ENCODE assay signal across 17 mouse cellular contexts in the genomic region with DNA sequence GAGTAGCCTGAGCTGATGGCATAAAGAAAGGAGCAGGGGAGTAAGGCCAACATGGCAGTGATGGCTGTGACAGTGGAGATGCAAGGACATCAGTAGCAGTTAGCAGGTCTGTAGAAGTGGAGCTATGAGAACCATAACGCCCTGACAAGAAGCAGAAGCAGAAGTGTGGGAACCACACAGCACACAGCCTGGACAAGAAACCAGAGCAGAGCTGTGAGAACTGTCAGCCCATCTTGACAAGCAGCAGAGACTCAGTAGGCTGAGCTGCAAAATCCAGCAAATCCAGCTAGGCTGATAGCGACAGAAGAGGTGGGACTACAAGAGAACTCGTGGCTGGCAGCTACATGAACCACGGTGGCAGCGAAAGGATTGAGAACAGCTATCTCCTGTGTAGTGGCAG. TPM values are rescaled to one million over a fixed set of nuclear protein-coding genes. Genes with fewer than 3 reads are reported as not detected.
DNase-seq lines count a peak whose midpoint lies in the region; ATAC-seq lines count a peak whose summit lies in the region.
"Had no signal": no experiment of that assay in that cellular context is flagged by ENCODE, and none has a peak within 500 bp of the region (broad histone marks: within the 10 kb centered on the region; RNA-seq: fewer than 3 reads in every experiment).

No protein-coding gene starts in this region.

- WGBS in heart, embryonic 12.5 days, result 12% methylated on average over 5 of the region's 5 CpGs
- WGBS in kidney, embryonic 16.5 days, result 75% methylated on average over 5 of the region's 5 CpGs
- WGBS in hindbrain, embryonic 13.5 days, result 84% methylated on average over 5 of the region's 5 CpGs

- DNase-seq in heart, adult 9 months (ENCODE audit: low spot score in 2 of 2), result no peak
- DNase-seq in kidney, adult 9 months, result no peak
- DNase-seq: adrenal gland, postnatal 25 days; cerebellum, adult 18-20 months; cerebellum, postnatal 36 days; gastrocnemius, postnatal 14 days; kidney, adult 11 months; lung, postnatal 14 days had no signal

- no peaks in the 10 kb centered on the region for H3K9me3 ChIP-seq in heart, embryonic 12.5 days (replicated peaks)
- no peaks in the 10 kb centered on the region for H3K9me3 ChIP-seq in kidney, embryonic 16.5 days (ENCODE audit: low read length)
- no peaks in the 10 kb centered on the region for H3K9me3 ChIP-seq in hindbrain, embryonic 13.5 days
- H3K9me3 ChIP-seq: embryonic facial prominence, embryonic 13.5 days; hindbrain, embryonic 12.5 days; midbrain, embryonic 10.5 days; neural tube, embryonic 12.5 days had no signal

- no peak overlapping the region for H3K9ac ChIP-seq in heart, embryonic 12.5 days
- no peak overlapping the region for H3K9ac ChIP-seq in kidney, embryonic 16.5 days (replicated peaks; ENCODE audit: low read length)
- H3K9ac ChIP-seq in hindbrain, embryonic 13.5 days, result no peak overlapping the region
- H3K9ac ChIP-seq: embryonic facial prominence, embryonic 13.5 days; hindbrain, embryonic 12.5 days; neural tube, embryonic 12.5 days had no signal

- H3K4me2 ChIP-seq in heart, embryonic 12.5 days, result no peak overlapping the region
- no peak overlapping the region for H3K4me2 ChIP-seq in kidney, embryonic 16.5 days (replicated peaks; ENCODE audit: low read depth, low read length)
- no peak overlapping the region for H3K4me2 ChIP-seq in hindbrain, embryonic 13.5 days
- H3K4me2 ChIP-seq: embryonic facial prominence, embryonic 13.5 days; hindbrain, embryonic 12.5 days; neural tube, embryonic 12.5 days had no signal

- H3K4me1 ChIP-seq in heart, embryonic 12.5 days (replicated peaks), result peaks cover 21% of the 10 kb centered on the region
- peaks cover 27% of the 10 kb centered on the region; the same call in 1 of the 2 replicates for H3K4me1 ChIP-seq in kidney, embryonic 16.5 days (ENCODE audit: insufficient read depth, low read length)
- no peaks in the 10 kb centered on the region; the same call in 1 of the 2 replicates for H3K4me1 ChIP-seq in hindbrain, embryonic 13.5 days (replicated peaks)
- H3K4me1 ChIP-seq: embryonic facial prominence, embryonic 13.5 days; hindbrain, embryonic 12.5 days; neural tube, embryonic 12.5 days had no signal

- peak overlapping the region; percentile 57 for H3K27ac ChIP-seq in heart, embryonic 12.5 days (ENCODE audit: poor library complexity, severe bottlenecking)
- peak overlapping the region; percentile 13 for H3K27ac ChIP-seq in kidney, embryonic 16.5 days (ENCODE audit: low read length)
- no peak overlapping the region for H3K27ac ChIP-seq in hindbrain, embryonic 13.5 days
- H3K27ac ChIP-seq: embryonic facial prominence, embryonic 13.5 days; hindbrain, embryonic 12.5 days; neural tube, embryonic 12.5 days had no signal

- no peaks in the 10 kb centered on the region for H3K36me3 ChIP-seq in heart, embryonic 12.5 days
- no peaks in the 10 kb centered on the region for H3K36me3 ChIP-seq in kidney, embryonic 16.5 days (ENCODE audit: insufficient read depth, low read length)
- H3K36me3 ChIP-seq in hindbrain, embryonic 13.5 days, result no peaks in the 10 kb centered on the region
- H3K36me3 ChIP-seq: embryonic facial prominence, embryonic 13.5 days; hindbrain, embryonic 12.5 days; midbrain, embryonic 10.5 days; neural tube, embryonic 12.5 days had no signal

- H3K27me3 ChIP-seq in heart, embryonic 12.5 days (replicated peaks), result no peaks in the 10 kb centered on the region
- no peaks in the 10 kb centered on the region for H3K27me3 ChIP-seq in kidney, embryonic 16.5 days (ENCODE audit: insufficient read depth, low read length)
- H3K27me3 ChIP-seq in hindbrain, embryonic 13.5 days, result no peaks in the 10 kb centered on the region
- H3K27me3 ChIP-seq: embryonic facial prominence, embryonic 13.5 days; hindbrain, embryonic 12.5 days; neural tube, embryonic 12.5 days had no signal

- no peak overlapping the region for H3K4me3 ChIP-seq in heart, embryonic 12.5 days
- no peak overlapping the region for H3K4me3 ChIP-seq in kidney, embryonic 16.5 days (ENCODE audit: low read length)
- H3K4me3 ChIP-seq in hindbrain, embryonic 13.5 days, result no peak overlapping the region
- H3K4me3 ChIP-seq: embryonic facial prominence, embryonic 13.5 days; hindbrain, embryonic 12.5 days; midbrain, embryonic 10.5 days; neural tube, embryonic 12.5 days had no signal

- no peak for ATAC-seq in heart, embryonic 12.5 days (ENCODE audit: insufficient number of reproducible peaks, low FRiP score)
- no peak for ATAC-seq in kidney, embryonic 16.5 days (ENCODE audit: low FRiP score, low TSS enrichment)
- peak; percentile 46 for ATAC-seq in granulocyte monocyte progenitor cell, adult 5-6 weeks (replicated peaks; ENCODE audit: poor library complexity, severe bottlenecking)
- peak; percentile 64 for ATAC-seq in megakaryocyte, adult 5-6 weeks (ENCODE audit: poor library complexity, severe bottlenecking)
- ATAC-seq in hindbrain, embryonic 13.5 days (ENCODE audit: low FRiP score), result no peak

RNA-seq across cellular contexts. Expression of gene Tns3, which starts 52.5 kb away (rescaled TPM):
- 16.7 and 17.6 TPM in 2 replicates for polyA plus RNA-seq in heart, embryonic 12.5 days (2016; fragmentation: Nextera tagmentation; extraction: Ambion mirVana)
- 31.5 and 32.7 TPM in 2 replicates for polyA plus RNA-seq in kidney, embryonic 16.5 days (2015; fragmentation: Nextera tagmentation; extraction: Ambion mirVana)
- total RNA-seq in granulocyte monocyte progenitor cell, adult 5-6 weeks (2014; fragmentation: Nextera tagmentation), result 26.9 TPM in 2 replicates
- 13.0 and 13.1 TPM in 2 replicates for total RNA-seq in granulocyte monocyte progenitor cell, adult 5-6 weeks (2017)
- 29.6 and 35.7 TPM in 2 replicates for total RNA-seq in megakaryocyte, adult 5-6 weeks (2015)
- total RNA-seq in megakaryocyte, adult 5-6 weeks (2017), result 15.9 and 17.6 TPM in 2 replicates
- polyA plus RNA-seq in hindbrain, embryonic 13.5 days (2015; fragmentation: Nextera tagmentation; extraction: Ambion mirVana), result 4.9 and 5.3 TPM in 2 replicates

Comparison
In these comparisons a context has a peak if more than half of its experiments do, and no peak if none do; other contexts are left out.
1. ATAC-seq: peak in granulocyte monocyte progenitor cell, adult 5-6 weeks (single experiment) and megakaryocyte, adult 5-6 weeks (single experiment); none in heart, embryonic 12.5 days (single experiment), kidney, embryonic 16.5 days (single experiment) and hindbrain, embryonic 13.5 days (single experiment).